In the genomic region with DNA sequence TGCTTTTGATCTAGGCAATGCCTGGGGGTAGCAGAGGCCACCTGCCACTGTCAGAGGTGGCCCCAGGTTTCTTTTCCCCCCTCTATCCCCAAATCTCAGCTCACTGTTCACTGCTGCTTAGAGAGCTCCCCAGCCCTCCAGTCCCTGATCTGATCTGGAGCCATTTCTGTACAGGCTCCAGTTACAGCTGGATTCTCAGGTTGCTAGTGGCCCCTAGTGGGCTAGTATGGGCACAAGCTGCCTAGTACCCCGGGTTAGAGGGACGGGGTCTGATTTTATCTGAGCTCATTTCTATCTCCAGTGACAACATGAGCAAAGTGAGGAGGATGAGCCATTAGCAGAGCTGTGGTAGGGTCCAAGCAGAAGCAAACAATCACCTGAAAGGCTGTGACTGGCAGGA, we compare ENCODE assay signal across 9 mouse cellular contexts.
DNase-seq lines count a peak whose midpoint lies in the region; ATAC-seq and TF ChIP-seq lines count a peak whose summit lies in the region.
"Had no signal": no experiment of that assay in that cellular context is flagged by ENCODE, and none has a peak within 500 bp of the region (broad histone marks: within the 10 kb centered on the region; RNA-seq: fewer than 3 reads in every experiment).

No protein-coding gene starts in this region.

- no peaks in the 10 kb centered on the region for H3K9me3 ChIP-seq in heart, embryonic 10.5 days
- no peaks in the 10 kb centered on the region for H3K9me3 ChIP-seq in hindbrain, embryonic 12.5 days (replicated peaks)
- H3K9me3 ChIP-seq: limb, embryonic 12.5 days had no signal

- no peak for TF ChIP-seq POLR2A in bone marrow, adult 2 months (IDR thresholded peaks at IDR 0.05; ENCODE audit: borderline replicate concordance, control insufficient read depth, low read depth, low read length)

- H3K79me3 ChIP-seq in C2C12 (ENCODE audit: low read depth), result no peaks in the 10 kb centered on the region

- H3K4me1 ChIP-seq in heart, embryonic 10.5 days, result peaks cover 34% of the 10 kb centered on the region
- H3K4me1 ChIP-seq in bone marrow, adult 2 months (ENCODE audit: control insufficient read depth, insufficient read depth, low read length), result peaks cover 4% of the 10 kb centered on the region
- peaks cover 4% of the 10 kb centered on the region; the same call in 1 of the 2 replicates for H3K4me1 ChIP-seq in hindbrain, embryonic 12.5 days
- H3K4me1 ChIP-seq: limb, embryonic 12.5 days had no signal

- 21% methylated on average over 2 of the region's 2 CpGs for WGBS in heart, embryonic 10.5 days
- 30% methylated on average over 2 of the region's 2 CpGs for WGBS in bone marrow, adult 2 months
- WGBS in hindbrain, embryonic 12.5 days, result 39% methylated on average over 2 of the region's 2 CpGs

- no peak overlapping the region for H3K27ac ChIP-seq in heart, embryonic 10.5 days
- no peak overlapping the region for H3K27ac ChIP-seq in bone marrow, adult 2 months (ENCODE audit: control insufficient read depth, insufficient read depth, low read depth, low read length, poor library complexity)
- no peak overlapping the region for H3K27ac ChIP-seq in hindbrain, embryonic 12.5 days
- H3K27ac ChIP-seq: limb, embryonic 12.5 days had no signal

- no peak overlapping the region for H3ac ChIP-seq in C2C12 (ENCODE audit: control insufficient read depth, insufficient read length, low read depth)

- DNase-seq in heart, postnatal 14 days, result peak; percentile 28 to 57
- no peak for DNase-seq in heart, embryonic 10.5 days (ENCODE audit: low spot score)
- peak; percentile 40 for DNase-seq in lung, postnatal 14 days
- DNase-seq in cerebellum, adult 18-20 months, result no peak
- no peak for DNase-seq in layer of hippocampus, postnatal 10 days (ENCODE audit: low spot score in 2 of 2)

- H3K4me3 ChIP-seq in heart, embryonic 10.5 days, result no peak overlapping the region
- no peak overlapping the region for H3K4me3 ChIP-seq in C2C12 (ENCODE audit: insufficient read depth, poor library complexity, severe bottlenecking)
- no peak overlapping the region for H3K4me3 ChIP-seq in bone marrow, adult 2 months (replicated peaks; ENCODE audit: control insufficient read depth, low read depth, low read length)
- H3K4me3 ChIP-seq in hindbrain, embryonic 12.5 days, result no peak overlapping the region
- H3K4me3 ChIP-seq: limb, embryonic 12.5 days had no signal

- H3K4me2 ChIP-seq in hindbrain, embryonic 12.5 days (replicated peaks), result no peak overlapping the region
- H3K4me2 ChIP-seq: limb, embryonic 12.5 days had no signal

- no peaks in the 10 kb centered on the region for H3K79me2 ChIP-seq in C2C12 (ENCODE audit: control insufficient read depth, insufficient read depth)

- H3K9ac ChIP-seq in hindbrain, embryonic 12.5 days, result no peak overlapping the region
- H3K9ac ChIP-seq: limb, embryonic 12.5 days had no signal

- peak; percentile 36 for TF ChIP-seq CTCF in C2C12 (IDR thresholded peaks at IDR 0.05; ENCODE audit: control insufficient read depth, insufficient read depth, insufficient read length)
- TF ChIP-seq CTCF in bone marrow, adult 2 months (IDR thresholded peaks at IDR 0.05; ENCODE audit: control insufficient read depth, insufficient read depth, low read length), result peak; percentile 44

- ATAC-seq in hindbrain, embryonic 12.5 days (ENCODE audit: low FRiP score), result no peak

- peaks cover 99% of the 10 kb centered on the region for H3K36me3 ChIP-seq in heart, embryonic 10.5 days
- no peaks in the 10 kb centered on the region for H3K36me3 ChIP-seq in C2C12 (ENCODE audit: control insufficient read depth, insufficient read depth)
- H3K36me3 ChIP-seq in hindbrain, embryonic 12.5 days, result peaks cover 97% of the 10 kb centered on the region

- intact Hi-C loops in heart, postnatal 14 days (cut with DNase I), result loop anchor here (1.0 kb wide), 1 partner anchor 265 kb away; no protein-coding TSS in a partner anchor

- no peaks in the 10 kb centered on the region for H3K27me3 ChIP-seq in heart, embryonic 10.5 days (ENCODE audit: insufficient read depth, poor library complexity, severe bottlenecking)
- no peaks in the 10 kb centered on the region for H3K27me3 ChIP-seq in C2C12 (ENCODE audit: control insufficient read depth, insufficient read depth, insufficient read length)
- H3K27me3 ChIP-seq in hindbrain, embryonic 12.5 days, result no peaks in the 10 kb centered on the region
- H3K27me3 ChIP-seq: limb, embryonic 12.5 days had no signal

TF ChIP-seq in C2C12, 6 proteins besides CTCF, POLR2A, EP300 and RAD21:
- TF ChIP-seq FOSL1 (IDR thresholded peaks at IDR 0.05; ENCODE audit: insufficient read depth, low read length, poor library complexity, severe bottlenecking), result no peak
- no peak for TF ChIP-seq USF1 (IDR thresholded peaks at IDR 0.05; ENCODE audit: low read depth)
- no peak for TF ChIP-seq MAX (IDR thresholded peaks at IDR 0.05)
- TF ChIP-seq CEBPB (IDR thresholded peaks at IDR 0.05; ENCODE audit: low read depth), result no peak
- no peak for TF ChIP-seq MYOG (IDR thresholded peaks at IDR 0.05; ENCODE audit: control insufficient read depth, extremely low read depth, insufficient read length)
- TF ChIP-seq MYOD1 (IDR thresholded peaks at IDR 0.05; ENCODE audit: control insufficient read depth, insufficient read length, low read depth), result no peak

Comparison
In these comparisons a context has a peak if more than half of its experiments do, and no peak if none do; other contexts are left out.
1. DNase-seq: peak in heart, postnatal 14 days (2 of 2) and lung, postnatal 14 days (single experiment); none in heart, embryonic 10.5 days (single experiment), cerebellum, adult 18-20 months (0 of 2) and layer of hippocampus, postnatal 10 days (0 of 2).